Mouse (Mus musculus) kidney, postnatal 0 days (tissue): ENCODE results near the gene Tmem231. TPM values are rescaled to one million over a fixed set of nuclear protein-coding genes. Genes with fewer than 3 reads are reported as not detected.
A peak's percentile ranks its signal among the peaks of the same experiment; 100 is the strongest.

Experiments used
- ATAC-seq: fragments of 200-750 bp; cut with Nextera tagmentation; replicated peaks from 2 replicates; pipeline ENCODE4 v1.8.0; 2017; ENCODE audit warnings: low read depth, moderate number of reproducible peaks, moderate TSS enrichment, moderate library complexity; ENCODE audit not compliant: low FRiP score
- DNase-seq: peaks from one replicate; pipeline ENCODE4 v3.0.0-alpha.2; 2016; ENCODE audit warnings: low spot score
- H3K27ac ChIP-seq: fragments of 300-500 bp; sonication (generic); 2 replicates; pipeline ENCODE4 v1.5.1; 2014; ENCODE audit warnings: mild to moderate bottlenecking
- H3K27me3 ChIP-seq: fragments of 300-500 bp; sonication (generic); 2 replicates; pipeline ENCODE4 v1.6.1; 2014; ENCODE audit warnings: low read length, mixed read lengths; ENCODE audit not compliant: insufficient read depth
- H3K36me3 ChIP-seq: fragments of 300-500 bp; sonication (generic); 2 replicates; pipeline ENCODE4 v1.6.1; 2014; ENCODE audit warnings: low read length, mixed read lengths; ENCODE audit not compliant: insufficient read depth
- H3K4me1 ChIP-seq: fragments of 300-500 bp; sonication (generic); replicated peaks from 2 replicates; pipeline ENCODE4 v1.6.1; 2014; ENCODE audit warnings: antibody characterized with exemption, low read length, mixed read lengths; ENCODE audit not compliant: insufficient read depth
- H3K4me2 ChIP-seq: fragments of 300-500 bp; sonication (generic); 2 replicates; pipeline ENCODE4 v1.6.1; 2014; ENCODE audit warnings: mild to moderate bottlenecking, low read length, moderate library complexity, mixed read lengths
- H3K4me3 ChIP-seq: fragments of 300-500 bp; sonication (generic); replicated peaks from 2 replicates; pipeline ENCODE4 v1.5.1; 2014; ENCODE audit warnings: low read depth, low read length
- H3K9ac ChIP-seq: fragments of 300-500 bp; sonication (generic); 2 replicates; pipeline ENCODE4 v1.6.1; 2014; ENCODE audit warnings: low read depth, low read length
- H3K9me3 ChIP-seq: fragments of 300-500 bp; sonication (generic); replicated peaks from 2 replicates; pipeline ENCODE4 v1.6.1; 2016; ENCODE audit warnings: low read length, inconsistent platforms, mixed read lengths
- CTCF ChIP-seq: IDR thresholded peaks from 2 replicates; pipeline ENCODE4 v1.5.1; 2016; ENCODE audit warnings: antibody characterized with exemption, low read depth, mild to moderate bottlenecking, moderate library complexity
- WGBS: fragments of 180-500 bp; shearing (Covaris S2); extraction: QIAGEN DNeasy Blood & Tissue Kit; methylation state at CpG from one replicate; pipeline ENCODE4 v1.1.7; 2014; 5-methylcytosine and 5-hydroxymethylcytosine counted together
- polyA plus RNA-seq: library from polyadenylated mRNA; unstranded; fragments of >200 nt; fragmentation: Nextera tagmentation; extraction: Ambion mirVana; gene quantifications from 2 replicates; pipeline ENCODE4 v1.2.1, GENCODE M21; 2015

The Tmem231 gene
- polyA plus RNA-seq, 1 experiment from 2014 or later, result 17.3 TPM

DNA sequence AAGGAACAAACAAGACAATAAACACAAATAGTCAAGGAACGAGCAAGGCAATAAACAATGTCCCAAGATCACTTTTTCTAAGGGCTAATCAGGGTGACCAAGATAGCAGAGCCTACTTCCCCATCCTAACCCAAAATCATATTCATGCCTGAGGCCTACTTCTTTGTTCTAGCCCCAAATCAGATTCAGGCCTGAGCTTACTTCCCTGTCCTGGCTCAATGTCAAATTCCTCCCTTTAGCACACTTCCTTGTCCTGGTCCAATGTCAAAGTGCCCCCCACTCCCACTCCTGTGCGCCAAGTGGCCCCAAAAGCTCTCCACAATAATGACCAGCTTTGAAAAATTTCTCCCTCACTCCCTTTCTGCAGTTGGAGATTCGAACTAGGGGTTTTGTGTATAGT, 3.5 kb upstream of the Tmem231 start:
- Histone ChIP-seq H3K36me3 (no peaks in the 10 kb centered on the region), H3K4me1 (peaks cover 13% of the 10 kb centered on the region; the same call in 1 of the 2 replicates), H3K27ac (no peak overlapping the region), H3K4me2 (no peak overlapping the region), H3K9ac (no peak overlapping the region), H3K4me3 (no peak overlapping the region), H3K27me3 (no peaks in the 10 kb centered on the region), H3K9me3 (no peaks in the 10 kb centered on the region)
- 66% methylated on average over 3 of the region's 3 CpGs for WGBS
- DNase-seq (no peak), ATAC-seq (no peak)
- no peak for TF ChIP-seq CTCF

DNA sequence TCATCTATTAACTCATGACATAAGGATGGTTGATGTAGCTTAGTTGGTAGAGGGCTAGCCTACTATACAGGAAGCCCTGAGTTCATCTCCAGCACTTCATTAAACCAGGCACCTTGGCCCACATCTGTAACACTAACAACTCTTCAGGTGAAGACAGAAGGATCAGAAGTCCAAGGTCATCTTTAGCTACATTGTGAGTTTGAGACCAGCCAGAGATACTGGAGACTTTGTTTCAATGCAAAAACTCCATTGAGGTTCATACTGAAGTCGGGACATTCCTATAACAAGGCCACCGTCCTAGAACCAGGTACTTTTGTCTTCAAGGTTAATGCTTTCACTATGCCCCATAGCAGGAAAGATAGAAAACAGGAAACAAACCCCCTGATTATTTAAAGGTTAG, 520 bp upstream of the Tmem231 start:
- no peak for TF ChIP-seq CTCF
- Histone ChIP-seq H3K27me3 (no peaks in the 10 kb centered on the region), H3K4me3 (no peak overlapping the region), H3K27ac (no peak overlapping the region), H3K36me3 (no peaks in the 10 kb centered on the region), H3K9ac (no peak overlapping the region), H3K9me3 (no peaks in the 10 kb centered on the region), H3K4me2 (no peak overlapping the region), H3K4me1 (peaks cover 7% of the 10 kb centered on the region; the same call in 1 of the 2 replicates)
- DNase-seq, result no peak
- no peak for ATAC-seq
- WGBS, result 94% methylated on average over 2 of the region's 2 CpGs

DNA sequence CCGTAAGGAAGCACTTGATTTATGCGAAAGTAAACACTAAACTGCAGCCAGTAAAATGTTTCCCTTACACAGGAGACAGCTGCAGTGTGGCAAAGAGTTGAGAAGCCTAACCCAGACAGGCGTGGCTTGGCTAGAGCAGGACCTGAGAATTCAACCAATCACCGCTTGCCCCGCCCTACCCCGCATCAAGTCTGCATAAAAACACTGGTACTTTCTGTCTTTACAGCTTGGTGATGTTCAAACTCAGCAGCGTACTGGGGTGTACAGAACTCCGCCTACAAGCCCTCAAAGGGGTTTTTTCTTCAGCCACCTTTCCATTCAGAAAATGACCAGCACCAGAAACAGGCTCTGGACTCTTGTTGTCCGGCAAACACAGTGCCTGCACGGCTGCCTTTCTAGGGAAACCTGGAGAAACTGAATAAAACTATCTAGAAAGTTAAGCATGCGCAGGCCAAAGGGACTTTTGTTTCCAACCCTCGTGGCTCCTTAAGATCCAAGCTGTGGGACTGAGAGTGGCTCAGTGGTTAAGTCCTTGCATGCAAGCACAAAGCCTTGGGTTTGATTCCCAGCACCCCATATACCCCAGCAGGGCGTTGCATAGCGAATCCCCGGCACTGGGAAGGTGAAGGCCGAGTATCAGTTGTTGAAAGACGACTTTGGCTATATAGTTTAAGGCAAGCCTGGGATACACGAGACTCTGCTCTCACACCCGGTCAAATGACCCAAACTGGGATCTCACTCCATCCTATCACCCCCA, 923 bp downstream of the Tmem231 start:
- peak overlapping the region; percentile 59 for H3K9ac ChIP-seq
- no peaks in the 10 kb centered on the region for H3K27me3 ChIP-seq
- peak; percentile 70 for ATAC-seq
- 29% methylated on average over 19 of the region's 19 CpGs for WGBS
- peaks cover 7% of the 10 kb centered on the region; the same call in 1 of the 2 replicates for H3K4me1 ChIP-seq
- no peaks in the 10 kb centered on the region for H3K9me3 ChIP-seq
- no peak for TF ChIP-seq CTCF
- peak; percentile 92 for DNase-seq
- peak overlapping the region; percentile 47; the same call in 1 of the 2 replicates for H3K27ac ChIP-seq
- no peaks in the 10 kb centered on the region for H3K36me3 ChIP-seq
- peak overlapping the region; percentile 98 for H3K4me2 ChIP-seq
- H3K4me3 ChIP-seq, result peak overlapping the region; percentile 58

DNA sequence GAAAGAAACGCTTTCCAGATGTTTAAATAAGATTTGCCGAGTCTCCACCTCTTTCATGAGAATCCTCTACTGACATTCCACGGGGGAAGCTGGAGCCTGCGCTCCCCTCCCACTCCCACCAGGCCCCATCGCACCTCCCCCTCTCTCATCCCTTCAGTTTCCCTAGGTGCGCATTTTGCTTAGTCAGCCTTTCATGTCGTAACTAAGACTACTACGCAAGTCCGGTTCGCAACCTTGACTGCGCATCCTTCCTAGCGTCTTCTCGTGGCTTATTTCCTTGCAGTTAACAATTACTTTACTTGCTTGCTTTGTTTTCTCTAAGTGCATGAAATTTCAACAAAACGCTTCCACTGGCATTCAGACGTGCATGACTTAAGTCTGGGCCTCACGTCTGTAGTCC, 2.0 kb downstream of the Tmem231 start:
- no peak overlapping the region for H3K4me2 ChIP-seq
- H3K36me3 ChIP-seq, result no peaks in the 10 kb centered on the region
- H3K4me3 ChIP-seq, result no peak overlapping the region
- ATAC-seq (no peak), DNase-seq (no peak)
- no peaks in the 10 kb centered on the region for H3K9me3 ChIP-seq
- no peak for TF ChIP-seq CTCF
- no peak overlapping the region for H3K27ac ChIP-seq
- peaks cover 7% of the 10 kb centered on the region; the same call in 1 of the 2 replicates for H3K4me1 ChIP-seq
- H3K27me3 ChIP-seq, result no peaks in the 10 kb centered on the region
- 73% methylated on average over 16 of the region's 16 CpGs for WGBS
- no peak overlapping the region for H3K9ac ChIP-seq

DNA sequence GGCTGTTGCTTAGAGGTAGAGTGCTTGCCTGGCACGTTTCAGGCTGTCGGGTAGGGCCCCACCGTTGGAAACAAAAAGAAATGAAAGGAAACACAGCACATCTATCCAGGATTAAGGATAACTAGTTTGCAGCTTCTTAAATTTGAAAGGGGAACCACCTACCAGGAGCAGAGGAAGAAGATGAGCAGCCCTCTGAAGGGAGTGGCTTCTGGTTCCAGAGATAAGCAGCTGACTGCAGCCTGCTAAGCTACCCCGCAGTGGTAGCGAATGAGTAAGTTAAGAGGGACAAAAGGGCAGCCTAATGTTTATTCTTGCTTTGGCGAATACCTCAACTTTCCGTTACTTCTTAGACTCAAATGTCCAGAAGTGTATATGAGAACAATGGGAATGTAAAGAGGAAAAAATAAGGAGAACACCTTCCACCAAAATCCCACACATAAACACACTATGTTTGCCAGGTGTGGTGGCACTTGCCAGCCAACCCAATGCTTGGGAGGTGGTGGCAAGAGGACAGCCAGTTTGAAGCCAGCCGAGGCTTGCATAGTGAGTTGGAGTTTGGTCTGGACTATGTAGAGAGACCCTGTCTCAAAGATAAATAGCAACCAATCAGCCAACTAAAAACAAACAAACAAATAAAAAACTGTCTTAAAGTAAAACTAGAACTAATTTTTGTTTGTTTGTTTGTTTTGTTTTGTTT, 3.9 kb downstream of the Tmem231 start:
- no peaks in the 10 kb centered on the region for H3K27me3 ChIP-seq
- H3K36me3 ChIP-seq, result no peaks in the 10 kb centered on the region
- H3K9ac ChIP-seq, result no peak overlapping the region
- TF ChIP-seq CTCF, result no peak
- no peak overlapping the region for H3K27ac ChIP-seq
- ATAC-seq (no peak), DNase-seq (no peak)
- no peak overlapping the region for H3K4me3 ChIP-seq
- 75% methylated on average over 8 of the region's 8 CpGs for WGBS
- peaks cover 7% of the 10 kb centered on the region; the same call in 1 of the 2 replicates for H3K4me1 ChIP-seq
- H3K9me3 ChIP-seq, result no peaks in the 10 kb centered on the region
- no peak overlapping the region for H3K4me2 ChIP-seq

DNA sequence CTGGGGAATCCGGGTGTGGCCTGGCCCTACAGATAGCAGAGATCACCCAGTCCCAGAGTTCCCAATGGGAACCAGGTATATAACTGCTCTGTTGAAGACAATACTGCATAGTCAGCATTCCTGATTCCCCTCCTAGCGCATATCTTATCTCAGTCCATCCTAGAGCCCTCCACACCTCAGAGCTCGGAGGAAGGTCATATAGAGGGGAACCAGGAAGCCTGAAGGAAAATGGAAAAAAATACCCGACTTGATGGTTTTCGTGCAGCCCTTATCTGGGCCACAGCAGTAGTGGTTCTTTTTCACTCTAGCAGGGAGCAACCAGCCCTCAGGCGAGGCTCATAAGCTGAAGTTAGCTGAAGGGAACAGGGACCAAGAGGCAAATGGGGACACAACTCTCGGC, 8.7 kb downstream of the Tmem231 start:
- H3K4me1 ChIP-seq, result no peaks in the 10 kb centered on the region
- H3K4me2 ChIP-seq, result no peak overlapping the region
- no peak overlapping the region for H3K27ac ChIP-seq
- H3K4me3 ChIP-seq, result no peak overlapping the region
- H3K36me3 ChIP-seq, result no peaks in the 10 kb centered on the region
- 71% methylated on average over 7 of the region's 7 CpGs for WGBS
- DNase-seq, result no peak
- no peaks in the 10 kb centered on the region for H3K9me3 ChIP-seq
- H3K9ac ChIP-seq, result no peak overlapping the region
- H3K27me3 ChIP-seq, result no peaks in the 10 kb centered on the region
- ATAC-seq, result no peak
- no peak for TF ChIP-seq CTCF
